Comparison of ENCODE assay signal across 28 mouse cellular contexts in the genomic region with DNA sequence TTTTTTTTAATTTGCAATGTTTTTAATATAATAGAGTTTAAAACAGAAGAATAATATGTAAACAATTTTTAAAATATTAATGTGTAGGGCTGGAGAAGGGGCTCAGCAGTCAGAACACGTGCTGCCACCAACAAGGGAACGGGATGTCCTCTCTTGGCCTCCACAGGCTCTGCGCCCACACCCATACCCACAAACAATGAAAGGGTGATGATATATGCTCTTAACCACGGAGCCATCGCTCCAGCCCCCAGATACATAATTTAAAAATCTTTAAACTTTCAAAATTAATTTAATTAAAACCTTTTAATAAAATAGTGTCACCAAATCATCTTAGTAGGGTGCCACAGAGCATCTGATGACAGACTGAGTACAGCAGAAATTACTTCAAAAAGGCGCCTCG. TPM values are rescaled to one million over a fixed set of nuclear protein-coding genes. Genes with fewer than 3 reads are reported as not detected.
"Had no signal": no experiment of that assay in that cellular context is flagged by ENCODE, and none has a peak within 500 bp of the region (broad histone marks: within the 10 kb centered on the region; RNA-seq: fewer than 3 reads in every experiment).

No protein-coding gene starts in this region.

- H3K27me3 ChIP-seq: heart, embryonic 13.5 days; heart, embryonic 15.5 days; hindbrain, embryonic 12.5 days; limb, embryonic 13.5 days; limb, embryonic 15.5 days had no signal

- DNase-seq: gastrocnemius, adult 2 months; gastrocnemius, postnatal 10 days; gastrocnemius, postnatal 25 days; heart, adult 2 months; heart, postnatal 14 days; heart, postnatal 4 days; kidney, adult 11 months; kidney, adult 2 months; kidney, adult 9 months; kidney, postnatal 14 days; kidney, postnatal 36 days; layer of hippocampus, adult 9-11 months; left cerebral cortex, postnatal 4 days had no signal

- H3K4me1 ChIP-seq: heart, embryonic 13.5 days; heart, embryonic 15.5 days; hindbrain, embryonic 10.5 days; hindbrain, embryonic 12.5 days; kidney, embryonic 15.5 days; limb, embryonic 13.5 days; limb, embryonic 15.5 days had no signal

- H3K4me3 ChIP-seq: gastrocnemius, adult 2 months; heart, adult 2 months; heart, embryonic 13.5 days; heart, embryonic 15.5 days; hindbrain, embryonic 10.5 days; hindbrain, embryonic 12.5 days; kidney, embryonic 15.5 days; left cerebral cortex, adult 2 months; limb, embryonic 13.5 days; limb, embryonic 15.5 days had no signal

- H3K36me3 ChIP-seq: heart, embryonic 13.5 days; heart, embryonic 15.5 days; hindbrain, embryonic 10.5 days; hindbrain, embryonic 12.5 days; kidney, embryonic 15.5 days; limb, embryonic 13.5 days; limb, embryonic 15.5 days had no signal

- H3K4me2 ChIP-seq: heart, embryonic 11.5 days; heart, embryonic 13.5 days; heart, embryonic 15.5 days; hindbrain, embryonic 12.5 days; hindbrain, embryonic 14.5 days; kidney, embryonic 15.5 days; limb, embryonic 13.5 days; limb, embryonic 15.5 days had no signal

- H3K27ac ChIP-seq: gastrocnemius, adult 2 months; heart, adult 2 months; heart, embryonic 13.5 days; heart, embryonic 15.5 days; hindbrain, embryonic 10.5 days; hindbrain, embryonic 12.5 days; hindbrain, embryonic 14.5 days; hindbrain, postnatal 0 days; kidney, embryonic 15.5 days; kidney, postnatal 0 days; left cerebral cortex, adult 2 months; limb, embryonic 13.5 days; limb, embryonic 15.5 days had no signal

- H3K9me3 ChIP-seq: heart, embryonic 13.5 days; heart, embryonic 15.5 days; hindbrain, embryonic 12.5 days; kidney, embryonic 15.5 days; limb, embryonic 13.5 days; limb, embryonic 15.5 days had no signal

- ATAC-seq: forebrain, embryonic 16.5 days; hindbrain, postnatal 0 days; intestine, embryonic 16.5 days had no signal

- H3K9ac ChIP-seq: heart, embryonic 13.5 days; heart, embryonic 15.5 days; hindbrain, embryonic 12.5 days; hindbrain, embryonic 14.5 days; kidney, embryonic 15.5 days; limb, embryonic 13.5 days; limb, embryonic 15.5 days had no signal

RNA-seq across cellular contexts. Expression of a gene that starts 37.8 kb away (rescaled TPM):
- total RNA-seq: gastrocnemius, adult 2 months; granulocyte monocyte progenitor cell, adult 5-6 weeks; heart, postnatal 4 days had no signal
- polyA plus RNA-seq: hindbrain, embryonic 10.5 days had no signal
